Mouse (Mus musculus) cerebellum, adult 2 months (tissue): ENCODE measurements around the gene Mical3. TPM values are rescaled to one million over a fixed set of nuclear protein-coding genes. Genes with fewer than 3 reads are reported as not detected.

Source experiments
- DNase-seq, 2 experiments: peaks; one replicate each; pipeline ENCODE4 v3.0.0; 2021
- H3K27ac ChIP-seq: fragments of 200-500 bp; 2 replicates; pipeline ENCODE4 v1.5.1; 2012; ENCODE audit warnings: low read length, control low read depth, inconsistent platforms; ENCODE audit not compliant: insufficient read depth
- H3K27me3 ChIP-seq: fragments of 200-500 bp; 2 replicates; pipeline ENCODE4 v1.6.1; 2012; ENCODE audit warnings: inconsistent platforms, mild to moderate bottlenecking, low read length, moderate library complexity; ENCODE audit not compliant: control insufficient read depth, insufficient read depth
- H3K4me1 ChIP-seq: fragments of 200-500 bp; 2 replicates; pipeline ENCODE4 v1.6.1; 2011; ENCODE audit warnings: low read length; ENCODE audit not compliant: control insufficient read depth, insufficient read depth
- H3K4me3 ChIP-seq: fragments of 200-500 bp; replicated peaks from 2 replicates; pipeline ENCODE3; 2011; ENCODE audit warnings: mild to moderate bottlenecking, low read depth, low read length, control low read depth; ENCODE audit not compliant: insufficient read depth
- CTCF ChIP-seq: fragments of 200-500 bp; IDR thresholded peaks from 2 replicates; pipeline ENCODE4 v1.5.1; 2011; ENCODE audit warnings: low read depth, mild to moderate bottlenecking, control low read depth, low read length, moderate library complexity, borderline replicate concordance; ENCODE audit not compliant: insufficient read depth
- POLR2A ChIP-seq: fragments of 200-500 bp; IDR thresholded peaks from 2 replicates; pipeline ENCODE4 v1.6.1; 2011; ENCODE audit warnings: low read length, control low read depth, borderline replicate concordance; ENCODE audit not compliant: insufficient read depth
- WGBS: fragments of 180-500 bp; shearing (Covaris S2); methylation state at CpG from one replicate; pipeline ENCODE4 v1.1.7; 2018; 5-methylcytosine and 5-hydroxymethylcytosine counted together
- polyA plus RNA-seq: library from polyadenylated mRNA; depleted of rRNA; stranded (reverse); fragments of >200 nt; gene quantifications from 2 replicates; pipeline ENCODE4 v1.2.3, GENCODE M21; 2012

The Mical3 gene
- polyA plus RNA-seq, 1 experiment = 75.7 TPM

GRCm38 (mm10) chr6:121028514-121028913 lies 102.3 kb downstream of the Mical3 start:
- Histone ChIP-seq H3K4me1 (peaks cover 36% of the 10 kb centered on the region), H3K27me3 (no peaks in the 10 kb centered on the region), H3K4me3 (no peak overlapping the region), H3K27ac (0 out of 2 replicates have a peak overlapping the region, but pooled peaks have one; percentile 23)
- TF ChIP-seq POLR2A = no peak
- no peak for TF ChIP-seq CTCF
- 20% methylated on average over 8 of the region's 8 CpGs for WGBS
- no peak for DNase-seq

GRCm38 (mm10) chr6:121027314-121027713 lies 103.5 kb downstream of the Mical3 start:
- WGBS = 8% methylated on average over 5 of the region's 5 CpGs
- no peak overlapping the region for H3K4me3 ChIP-seq
- peak; percentile 75 to 78 for DNase-seq
- peak overlapping the region; percentile 32 for H3K27ac ChIP-seq
- H3K27me3 ChIP-seq = no peaks in the 10 kb centered on the region
- TF ChIP-seq POLR2A (no peak), CTCF (no peak)
- peaks cover 36% of the 10 kb centered on the region for H3K4me1 ChIP-seq

- peak overlapping the region; percentile 32; the same call in 1 of the 2 replicates for H3K27ac ChIP-seq
- H3K27me3 ChIP-seq = no peaks in the 10 kb centered on the region
- H3K4me1 ChIP-seq = peaks cover 36% of the 10 kb centered on the region
- WGBS = 2% methylated on average over 7 of the region's 7 CpGs
- TF ChIP-seq CTCF = no peak
- TF ChIP-seq POLR2A = no peak
- no peak overlapping the region for H3K4me3 ChIP-seq
- DNase-seq = peak; percentile 76 to 84
Observed at GRCm38 (mm10) chr6:121026866-121027265, 103.9 kb downstream of the Mical3 start.

- Histone ChIP-seq H3K27ac (peak overlapping the region; percentile 26; the same call in 1 of the 2 replicates), H3K4me3 (no peak overlapping the region), H3K4me1 (peaks cover 36% of the 10 kb centered on the region), H3K27me3 (no peaks in the 10 kb centered on the region)
- no peak for DNase-seq
- no peak for TF ChIP-seq CTCF
- TF ChIP-seq POLR2A = no peak
- 37% methylated on average over 10 of the region's 10 CpGs for WGBS
Observed at GRCm38 (mm10) chr6:121026019-121026584, 104.7 kb downstream of the Mical3 start.

- Histone ChIP-seq H3K27ac (peak overlapping the region; percentile 59), H3K27me3 (no peaks in the 10 kb centered on the region), H3K4me1 (peaks cover 52% of the 10 kb centered on the region), H3K4me3 (no peak overlapping the region)
- DNase-seq = peak; percentile 73 to 81
- 8% methylated on average over 4 of the region's 4 CpGs for WGBS
- TF ChIP-seq CTCF (no peak), POLR2A (no peak)
Observed at GRCm38 (mm10) chr6:121018147-121018546, 112.7 kb downstream of the Mical3 start.

GRCm38 (mm10) chr6:121017436-121018031 lies 113.3 kb downstream of the Mical3 start:
- Histone ChIP-seq H3K27me3 (no peaks in the 10 kb centered on the region), H3K27ac (peak overlapping the region; percentile 59), H3K4me3 (no peak overlapping the region), H3K4me1 (peaks cover 52% of the 10 kb centered on the region)
- no peak for TF ChIP-seq CTCF
- TF ChIP-seq POLR2A = no peak
- 13% methylated on average over 12 of the region's 12 CpGs for WGBS
- peak; percentile 86 to 93 for DNase-seq

GRCm38 (mm10) chr6:121016097-121016496 lies 114.7 kb downstream of the Mical3 start:
- TF ChIP-seq POLR2A (no peak), CTCF (no peak)
- DNase-seq = peak; percentile 46 to 52
- no peak overlapping the region for H3K4me3 ChIP-seq
- peak overlapping the region; percentile 30; the same call in 1 of the 2 replicates for H3K27ac ChIP-seq
- WGBS = 30% methylated on average over 5 of the region's 5 CpGs
- no peaks in the 10 kb centered on the region for H3K27me3 ChIP-seq
- peaks cover 52% of the 10 kb centered on the region for H3K4me1 ChIP-seq

- DNase-seq = peak in 1 of 2 experiments; percentile 45
- no peaks in the 10 kb centered on the region for H3K27me3 ChIP-seq
- no peak overlapping the region for H3K4me3 ChIP-seq
- H3K4me1 ChIP-seq = peaks cover 52% of the 10 kb centered on the region
- 57% methylated on average over 11 of the region's 11 CpGs for WGBS
- no peak for TF ChIP-seq POLR2A
- no peak for TF ChIP-seq CTCF
- peak overlapping the region; percentile 68; the same call in 1 of the 2 replicates for H3K27ac ChIP-seq
Observed at GRCm38 (mm10) chr6:121014339-121014738, 116.5 kb downstream of the Mical3 start.
